Mouse (Mus musculus) erythroblast, embryonic 14.5 days (primary cell): ENCODE measurements around the gene Car10. TPM values are rescaled to one million over a fixed set of nuclear protein-coding genes. Genes with fewer than 3 reads are reported as not detected.

Experiments used
- H3K27me3 ChIP-seq: 2 replicates; pipeline ENCODE4 v1.6.1; 2012; ENCODE audit warnings: inconsistent platforms; ENCODE audit not compliant: control insufficient read depth
- H3K36me3 ChIP-seq: 2 replicates; pipeline ENCODE4 v1.6.1; 2012; ENCODE audit warnings: mild to moderate bottlenecking, inconsistent platforms; ENCODE audit not compliant: control insufficient read depth
- H3K4me1 ChIP-seq: 2 replicates; pipeline ENCODE4 v1.6.1; 2012; ENCODE audit warnings: inconsistent platforms; ENCODE audit not compliant: control insufficient read depth
- H3K4me3 ChIP-seq: replicated peaks from 2 replicates; pipeline ENCODE3; 2012; ENCODE audit warnings: moderate library complexity, mild to moderate bottlenecking, inconsistent platforms
- H3K9me3 ChIP-seq: 2 replicates; pipeline ENCODE4 v1.6.1; 2012; ENCODE audit warnings: low read length, inconsistent platforms, mixed read lengths; ENCODE audit not compliant: control insufficient read depth
- GATA1 ChIP-seq: IDR thresholded peaks from 2 replicates; pipeline ENCODE4 v1.6.1; 2012; ENCODE audit warnings: low read length, inconsistent platforms, mixed read lengths
- TAL1 ChIP-seq: IDR thresholded peaks from 3 replicates; pipeline ENCODE4 v1.6.1; 2012; ENCODE audit warnings: low read length, inconsistent platforms, mixed read lengths
- polyA plus RNA-seq: library from polyadenylated mRNA; stranded (reverse); fragments of >175 nt; gene quantifications from 2 replicates; pipeline ENCODE4 v1.2.3, GENCODE M21; 2012

Gene Car10
- polyA plus RNA-seq, 1 experiment, result not detected

DNA sequence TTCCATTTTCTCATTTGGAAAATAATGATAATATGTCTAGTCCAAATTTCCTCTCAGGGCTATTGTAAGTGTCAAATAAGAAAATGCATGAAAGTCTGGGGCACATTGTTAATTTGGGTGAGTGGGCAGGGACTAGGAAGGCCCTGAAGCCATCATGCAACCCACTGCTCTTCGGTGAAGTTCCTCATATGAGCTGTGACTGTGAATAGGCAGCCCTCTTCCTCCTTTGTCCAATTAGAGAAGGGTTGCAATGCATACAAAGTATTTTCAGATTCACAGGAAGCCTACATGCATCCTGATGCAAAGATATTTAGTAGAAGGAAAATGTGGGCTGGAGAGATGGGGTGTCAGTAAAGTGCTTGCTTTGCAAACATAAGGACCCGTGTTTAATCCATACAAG, 419.1 kb downstream of the Car10 start:
- H3K27me3 ChIP-seq, result no peaks in the 10 kb centered on the region
- H3K4me3 ChIP-seq, result no peak overlapping the region
- H3K4me1 ChIP-seq, result no peaks in the 10 kb centered on the region
- H3K9me3 ChIP-seq, result no peaks in the 10 kb centered on the region
- no peaks in the 10 kb centered on the region for H3K36me3 ChIP-seq
- TF ChIP-seq TAL1 (no peak), GATA1 (no peak)

GRCm38 (mm10) chr11:93522501-93522900, 424.7 kb downstream of the Car10 start:
- H3K36me3 ChIP-seq, result no peaks in the 10 kb centered on the region
- H3K4me3 ChIP-seq, result no peak overlapping the region
- no peaks in the 10 kb centered on the region for H3K27me3 ChIP-seq
- H3K4me1 ChIP-seq, result no peaks in the 10 kb centered on the region
- no peak for TF ChIP-seq GATA1
- no peak for TF ChIP-seq TAL1
- H3K9me3 ChIP-seq, result peaks cover 6% of the 10 kb centered on the region; the same call in 1 of the 2 replicates

DNA sequence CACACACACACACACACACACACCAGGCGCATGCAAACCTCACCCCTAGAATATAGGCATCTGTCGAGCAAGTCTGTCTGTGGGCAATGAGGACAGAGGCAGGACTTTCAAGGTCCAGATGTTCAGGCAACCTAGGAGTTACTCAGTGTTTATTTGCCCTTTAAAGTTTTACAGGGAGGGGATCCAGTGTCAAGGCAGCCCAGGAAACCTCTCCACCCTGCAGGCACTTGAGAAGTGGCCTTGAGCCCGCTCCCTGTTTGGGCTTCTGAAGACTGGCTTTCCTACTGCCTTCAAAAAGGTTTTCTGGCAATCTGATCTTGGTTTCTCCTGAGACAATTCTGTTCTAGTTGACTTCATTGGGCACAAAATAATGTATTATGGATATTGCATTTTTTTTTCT, 428.1 kb downstream of the Car10 start:
- no peaks in the 10 kb centered on the region for H3K27me3 ChIP-seq
- peaks cover 8% of the 10 kb centered on the region; the same call in 1 of the 2 replicates for H3K9me3 ChIP-seq
- TF ChIP-seq GATA1 (no peak), TAL1 (no peak)
- H3K4me1 ChIP-seq, result no peaks in the 10 kb centered on the region
- no peak overlapping the region for H3K4me3 ChIP-seq
- H3K36me3 ChIP-seq, result no peaks in the 10 kb centered on the region

- Histone ChIP-seq H3K4me3 (no peak overlapping the region), H3K36me3 (no peaks in the 10 kb centered on the region), H3K9me3 (peaks cover 5% of the 10 kb centered on the region; the same call in 1 of the 2 replicates), H3K4me1 (no peaks in the 10 kb centered on the region), H3K27me3 (no peaks in the 10 kb centered on the region)
- TF ChIP-seq GATA1, result no peak
- TF ChIP-seq TAL1, result no peak
These were observed 433.3 kb downstream of the Car10 start for GRCm38 (mm10) chr11:93531029-93531680.

- H3K9me3 ChIP-seq, result peaks cover 2% of the 10 kb centered on the region; the same call in 1 of the 2 replicates
- TF ChIP-seq TAL1 (no peak), GATA1 (no peak)
- no peaks in the 10 kb centered on the region for H3K36me3 ChIP-seq
- H3K4me3 ChIP-seq, result no peak overlapping the region
- no peaks in the 10 kb centered on the region for H3K27me3 ChIP-seq
- no peaks in the 10 kb centered on the region for H3K4me1 ChIP-seq
These were observed 438.4 kb downstream of the Car10 start for GRCm38 (mm10) chr11:93536244-93536643.

GRCm38 (mm10) chr11:93548904-93549303, 451.1 kb downstream of the Car10 start:
- TF ChIP-seq TAL1 (no peak), GATA1 (no peak)
- peaks cover 3% of the 10 kb centered on the region; the same call in 1 of the 2 replicates for H3K9me3 ChIP-seq
- H3K4me1 ChIP-seq, result no peaks in the 10 kb centered on the region
- H3K36me3 ChIP-seq, result no peaks in the 10 kb centered on the region
- H3K4me3 ChIP-seq, result no peak overlapping the region
- H3K27me3 ChIP-seq, result no peaks in the 10 kb centered on the region

- no peaks in the 10 kb centered on the region for H3K9me3 ChIP-seq
- no peak overlapping the region for H3K4me3 ChIP-seq
- H3K4me1 ChIP-seq, result no peaks in the 10 kb centered on the region
- TF ChIP-seq GATA1, result no peak
- no peak for TF ChIP-seq TAL1
- no peaks in the 10 kb centered on the region for H3K36me3 ChIP-seq
- H3K27me3 ChIP-seq, result no peaks in the 10 kb centered on the region
These were observed 453.1 kb downstream of the Car10 start for GRCm38 (mm10) chr11:93550908-93551307.

- no peaks in the 10 kb centered on the region; the same call in 1 of the 2 replicates for H3K9me3 ChIP-seq
- no peaks in the 10 kb centered on the region for H3K4me1 ChIP-seq
- no peak for TF ChIP-seq GATA1
- no peak for TF ChIP-seq TAL1
These were observed 461.3 kb downstream of the Car10 start for GRCm38 (mm10) chr11:93559118-93559517.

GRCm38 (mm10) chr11:93560570-93560969, 462.7 kb downstream of the Car10 start:
- Histone ChIP-seq H3K9me3 (peaks cover 1% of the 10 kb centered on the region; the same call in 1 of the 2 replicates), H3K36me3 (no peaks in the 10 kb centered on the region), H3K27me3 (no peaks in the 10 kb centered on the region), H3K4me3 (no peak overlapping the region), H3K4me1 (no peaks in the 10 kb centered on the region)
- no peak for TF ChIP-seq TAL1
- no peak for TF ChIP-seq GATA1

More at GRCm38 (mm10) chr11:93559118-93559517, 461.3 kb downstream of the Car10 start:
- Histone ChIP-seq H3K27me3 (no peaks in the 10 kb centered on the region), H3K4me3 (no peak overlapping the region), H3K36me3 (no peaks in the 10 kb centered on the region)
